Mouse (Mus musculus) cortical plate, adult 2 months (tissue): Measurements from ENCODE around the gene Nfia.

Experiments
- CTCF ChIP-seq: fragments of 200-500 bp; IDR thresholded peaks from 2 replicates; pipeline ENCODE4 v1.5.1; 2011; ENCODE audit warnings: mild to moderate bottlenecking, control low read depth, low read length; ENCODE audit not compliant: insufficient read depth; ENCODE audit errors: extremely low read depth
- POLR2A ChIP-seq: fragments of 200-500 bp; IDR thresholded peaks from 2 replicates; pipeline ENCODE4 v1.6.1; 2011; ENCODE audit warnings: mild to moderate bottlenecking, low read length, control low read depth; ENCODE audit not compliant: insufficient read depth; ENCODE audit errors: extremely low read depth

- TF ChIP-seq CTCF (no peak), POLR2A (no peak)
Observed at GRCm38 (mm10) chr4:97750401-97750800, 22.1 kb upstream of the Nfia start.
